Mouse (Mus musculus) MEL (cell line): ENCODE results near the gene Diras1. TPM values are rescaled to one million over a fixed set of nuclear protein-coding genes. Genes with fewer than 3 reads are reported as not detected.

Experiments used
- DNase-seq: peaks from one replicate; pipeline ENCODE4 v3.0.0; 2011; ENCODE audit warnings: low read depth, low spot score
- H3K27ac ChIP-seq: 2 replicates; pipeline ENCODE4 v1.5.1; 2012; ENCODE audit warnings: low read depth, mild to moderate bottlenecking, control low read depth, low read length, moderate library complexity; ENCODE audit not compliant: control insufficient read depth
- H3K27me3 ChIP-seq, 2 experiments: fragments of 150-350 bp in 1 of 2; sonication (generic) in 1 of 2; 2 replicates each; pipeline ENCODE4 v1.6.1; 2012; ENCODE audit warnings: low read length in 2 of 2, mild to moderate bottlenecking in 2 of 2, improper control_type of control experiment in 1 of 2, moderate library complexity in 1 of 2; ENCODE audit not compliant: insufficient read depth in 2 of 2, control insufficient read depth in 1 of 2
- H3K36me3 ChIP-seq, 2 experiments: 2 replicates each; pipeline ENCODE4 v1.6.1; 2012 to 2014; ENCODE audit warnings: low read length in 2 of 2, improper control_type of control experiment in 1 of 2, inconsistent platforms in 1 of 2, mild to moderate bottlenecking in 1 of 2; ENCODE audit not compliant: insufficient read depth in 2 of 2, control insufficient read depth in 1 of 2
- H3K4me1 ChIP-seq, 2 experiments: fragments of 150-350 bp in 1 of 2; sonication (generic) in 1 of 2; 2 replicates each; pipeline ENCODE4 v1.6.1; 2012; ENCODE audit warnings: low read length in 2 of 2, improper control_type of control experiment in 1 of 2, mild to moderate bottlenecking in 1 of 2; ENCODE audit not compliant: insufficient read depth in 2 of 2, control insufficient read depth in 1 of 2
- H3K4me3 ChIP-seq, 2 experiments: fragments of 150-350 bp in 1 of 2; sonication (generic) in 1 of 2; 2 replicates each; pipeline ENCODE4 v1.5.1; 2012; ENCODE audit warnings: low read depth in 2 of 2, low read length in 2 of 2, mild to moderate bottlenecking in 2 of 2, moderate library complexity in 2 of 2, control low read depth in 1 of 2, improper control_type of control experiment in 1 of 2; ENCODE audit not compliant: control insufficient read depth in 1 of 2, insufficient read depth in 1 of 2
- H3K79me2 ChIP-seq: 2 replicates; pipeline ENCODE4 v1.6.1; 2012; ENCODE audit warnings: mild to moderate bottlenecking, low read length, moderate library complexity; ENCODE audit not compliant: control insufficient read depth, poor library complexity, insufficient read depth
- H3K9ac ChIP-seq: 2 replicates; pipeline ENCODE4 v1.6.1; 2012; ENCODE audit warnings: low read depth, mild to moderate bottlenecking, control low read depth, low read length, moderate library complexity; ENCODE audit not compliant: control insufficient read depth, poor library complexity, severe bottlenecking
- H3K9me3 ChIP-seq: fragments of 150-350 bp; sonication (generic); replicated peaks from 2 replicates; pipeline ENCODE4 v1.6.1; 2012; ENCODE audit warnings: mild to moderate bottlenecking, low read length, improper control_type of control experiment, moderate library complexity; ENCODE audit not compliant: insufficient read depth
- CHD1 ChIP-seq: IDR thresholded peaks from 2 replicates; pipeline ENCODE4 v1.6.1; 2012; ENCODE audit warnings: low read depth, mild to moderate bottlenecking, inconsistent platforms, low read length, improper control_type of control experiment
- CTCF ChIP-seq, 3 experiments: IDR thresholded peaks in 2 of 3; conservative IDR thresholded peaks in 1 of 3; 2 replicates each; pipeline ENCODE4 v1.5.1; 2011 to 2012; ENCODE audit warnings: low read length in 3 of 3, low read depth in 2 of 3, mild to moderate bottlenecking in 2 of 3, improper control_type of control experiment in 1 of 3, inconsistent platforms in 1 of 3, mixed read lengths in 1 of 3, moderate library complexity in 1 of 3; ENCODE audit not compliant: control insufficient read depth in 1 of 3, insufficient read depth in 1 of 3, poor library complexity in 1 of 3, severe bottlenecking in 1 of 3
- E2F4 ChIP-seq: IDR thresholded peaks from 2 replicates; pipeline ENCODE4 v1.6.1; 2011; ENCODE audit warnings: low read depth, low read length, improper control_type of control experiment, borderline replicate concordance
- ELF1 ChIP-seq: IDR thresholded peaks from 2 replicates; pipeline ENCODE4 v1.6.1; 2014; ENCODE audit warnings: low read depth, mild to moderate bottlenecking, inconsistent platforms, low read length, improper control_type of control experiment, moderate library complexity
- EP300 ChIP-seq, 2 experiments: IDR thresholded peaks; 2 replicates each; pipeline ENCODE4 v1.6.1; 2011; ENCODE audit warnings: improper control_type of control experiment in 2 of 2, low read length in 2 of 2, low read depth in 1 of 2, mild to moderate bottlenecking in 1 of 2
- ETS1 ChIP-seq: IDR thresholded peaks from 2 replicates; pipeline ENCODE4 v1.6.1; 2012; ENCODE audit warnings: low read depth, mild to moderate bottlenecking, inconsistent platforms, low read length, improper control_type of control experiment, moderate library complexity
- HCFC1 ChIP-seq: IDR thresholded peaks from 2 replicates; pipeline ENCODE4 v1.6.1; 2012; ENCODE audit warnings: low read depth, mild to moderate bottlenecking, inconsistent platforms, low read length, improper control_type of control experiment, moderate library complexity
- KAT2A ChIP-seq: conservative IDR thresholded peaks from 2 replicates; pipeline ENCODE4 v1.6.1; 2012; ENCODE audit warnings: low read depth, low read length, improper control_type of control experiment, inconsistent platforms
- MAFK ChIP-seq: IDR thresholded peaks from 2 replicates; pipeline ENCODE4 v1.6.1; 2011; ENCODE audit warnings: low read depth, mild to moderate bottlenecking, low read length, improper control_type of control experiment, borderline replicate concordance
- MAX ChIP-seq: IDR thresholded peaks from 2 replicates; pipeline ENCODE4 v1.6.1; 2011; ENCODE audit warnings: low read length, improper control_type of control experiment
- MAZ ChIP-seq: IDR thresholded peaks from 2 replicates; pipeline ENCODE4 v1.6.1; 2012; ENCODE audit warnings: low read depth, mild to moderate bottlenecking, inconsistent platforms, low read length, improper control_type of control experiment
- MEF2A ChIP-seq: IDR thresholded peaks from 2 replicates; pipeline ENCODE4 v1.6.1; 2014; ENCODE audit warnings: low read depth, mild to moderate bottlenecking, inconsistent platforms, low read length, improper control_type of control experiment; ENCODE audit not compliant: poor library complexity, insufficient replicate concordance, severe bottlenecking; ENCODE audit errors: extremely low read depth
- MXI1 ChIP-seq: IDR thresholded peaks from 2 replicates; pipeline ENCODE4 v1.6.1; 2011; ENCODE audit warnings: mild to moderate bottlenecking, low read depth, low read length, improper control_type of control experiment
- MYC ChIP-seq: IDR thresholded peaks from 2 replicates; pipeline ENCODE4 v1.6.1; 2011; ENCODE audit warnings: low read depth, mild to moderate bottlenecking, low read length, improper control_type of control experiment, moderate library complexity
- NRF1 ChIP-seq: IDR thresholded peaks from 2 replicates; pipeline ENCODE4 v1.6.1; 2014; ENCODE audit warnings: low read depth, mild to moderate bottlenecking, inconsistent platforms, low read length, improper control_type of control experiment, moderate library complexity; ENCODE audit not compliant: poor library complexity, insufficient read depth, severe bottlenecking
- POLR2A ChIP-seq, 2 experiments: IDR thresholded peaks; 2 replicates each; pipeline ENCODE4 v1.6.1; 2011 to 2012; ENCODE audit warnings: low read length in 2 of 2, mild to moderate bottlenecking in 2 of 2, control low read depth in 1 of 2, improper control_type of control experiment in 1 of 2, low read depth in 1 of 2, moderate library complexity in 1 of 2; ENCODE audit not compliant: control insufficient read depth in 1 of 2, insufficient read depth in 1 of 2, poor library complexity in 1 of 2
- POLR2AphosphoS2 ChIP-seq: IDR thresholded peaks from 2 replicates; pipeline ENCODE4 v1.6.1; 2011; ENCODE audit warnings: low read length, improper control_type of control experiment
- RAD21 ChIP-seq: IDR thresholded peaks from 2 replicates; pipeline ENCODE4 v1.6.1; 2011; ENCODE audit warnings: mild to moderate bottlenecking, low read depth, low read length, improper control_type of control experiment
- RCOR1 ChIP-seq: IDR thresholded peaks from 2 replicates; pipeline ENCODE4 v1.6.1; 2012; ENCODE audit warnings: low read depth, mild to moderate bottlenecking, inconsistent platforms, low read length, improper control_type of control experiment
- SIN3A ChIP-seq: IDR thresholded peaks from 2 replicates; pipeline ENCODE4 v1.6.1; 2012; ENCODE audit warnings: low read length, improper control_type of control experiment, inconsistent platforms
- SMC3 ChIP-seq: IDR thresholded peaks from 2 replicates; pipeline ENCODE4 v1.6.1; 2011; ENCODE audit warnings: low read depth, low read length, improper control_type of control experiment
- TBP ChIP-seq: IDR thresholded peaks from 2 replicates; pipeline ENCODE4 v1.8.0; 2011; ENCODE audit warnings: low read depth, low read length, improper control_type of control experiment
- TCF12 ChIP-seq: IDR thresholded peaks from 2 replicates; pipeline ENCODE4 v1.6.1; 2014; ENCODE audit warnings: low read depth, mild to moderate bottlenecking, inconsistent platforms, low read length, improper control_type of control experiment, moderate library complexity
- USF1 ChIP-seq: IDR thresholded peaks from 2 replicates; pipeline ENCODE4 v1.6.1; 2014; ENCODE audit warnings: low read depth, mild to moderate bottlenecking, inconsistent platforms, low read length, improper control_type of control experiment, moderate library complexity
- ZC3H11A ChIP-seq: IDR thresholded peaks from 2 replicates; pipeline ENCODE4 v1.6.1; 2012; ENCODE audit warnings: low read depth, mild to moderate bottlenecking, inconsistent platforms, low read length, improper control_type of control experiment
- ZNF384 ChIP-seq: IDR thresholded peaks from 2 replicates; pipeline ENCODE4 v1.6.1; 2012; ENCODE audit warnings: low read depth, mild to moderate bottlenecking, inconsistent platforms, low read length, improper control_type of control experiment
- polyA plus RNA-seq, 2 experiments: library from polyadenylated mRNA; stranded (reverse) in 1 of 2; unstranded in 1 of 2; fragments of >175 nt in 1 of 2; fragments of >200 nt in 1 of 2; gene quantifications; 2 replicates each; pipeline versions ENCODE4 v1.2.1 to v1.2.4; 2012; ENCODE audit warnings: low replicate concordance in 2 of 2, low read depth in 1 of 2; ENCODE audit not compliant: insufficient read length in 2 of 2, insufficient read depth in 1 of 2, missing spikeins in 1 of 2
- total RNA-seq: library from RNA; depleted of rRNA; stranded (reverse); fragments of 300-350 nt; gene quantifications from 2 replicates; pipeline ENCODE4 v1.2.3, GENCODE M21; 2012

Gene Diras1
- total and polyA plus RNA-seq, 3 experiments, result 0.04 TPM; not detected in 2

- TF ChIP-seq MAFK (no peak), CTCF (IDR thresholded peaks at IDR 0.05 in 2 of 3, conservative IDR thresholded peaks at IDR 0.05 in 1 of 3; ENCODE audit: control insufficient read depth in 1 of 3, insufficient read depth in 1 of 3, low read depth in 2 of 3, low read length in 3 of 3, poor library complexity in 1 of 3, severe bottlenecking in 1 of 3) (peak; percentile 82 to 94 (median 93)), ZC3H11A (peak; percentile 22; the same call in 1 of the 2 replicates), POLR2A (IDR thresholded peaks at IDR 0.05; ENCODE audit: control insufficient read depth in 1 of 2, insufficient read depth in 1 of 2, low read depth in 1 of 2, low read length in 2 of 2, poor library complexity in 1 of 2) (peak in 1 of 2 experiments; percentile 56; a peak in 1 of 4 replicates), MYC (peak; percentile 99)
Observed at GRCm38 (mm10) chr10:80999362-81000196, 25.9 kb downstream of the Diras1 start (continued).

- TF ChIP-seq POLR2AphosphoS2 (no peak), RAD21 (peak; percentile 78), ZC3H11A (peak; percentile 63), SMC3 (peak; percentile 78), E2F4 (no peak), MAZ (peak; percentile 66; the same call in 1 of the 2 replicates), POLR2A (IDR thresholded peaks at IDR 0.05; ENCODE audit: control insufficient read depth in 1 of 2, insufficient read depth in 1 of 2, low read depth in 1 of 2, low read length in 2 of 2, poor library complexity in 1 of 2) (0 out of 4 replicates have a peak, but pooled peaks of 1 of the 2 experiments have one; percentile 18), TBP (0 out of 2 replicates have a peak, but pooled peaks have one; percentile 17), ETS1 (peak; percentile 64; the same call in 1 of the 2 replicates), SIN3A (peak; percentile 83), ELF1 (peak; percentile 43; the same call in 1 of the 2 replicates), USF1 (peak; percentile 22; the same call in 1 of the 2 replicates), ZNF384 (peak; percentile 97), KAT2A (0 out of 2 replicates have a peak, but pooled peaks have one; percentile 23), MEF2A (no peak), CTCF (IDR thresholded peaks at IDR 0.05 in 2 of 3, conservative IDR thresholded peaks at IDR 0.05 in 1 of 3; ENCODE audit: control insufficient read depth in 1 of 3, insufficient read depth in 1 of 3, low read depth in 2 of 3, low read length in 3 of 3, poor library complexity in 1 of 3, severe bottlenecking in 1 of 3) (peak; percentile 62 to 91 (median 87)), MAX (peak; percentile 52; the same call in 1 of the 2 replicates), RCOR1 (no peak), NRF1 (no peak), CHD1 (no peak), HCFC1 (peak; percentile 67), MXI1 (peak; percentile 71; the same call in 1 of the 2 replicates), TCF12 (peak; percentile 29; the same call in 1 of the 2 replicates), EP300 (IDR thresholded peaks at IDR 0.05; ENCODE audit: low read depth in 1 of 2, low read length in 2 of 2) (0 out of 4 replicates have a peak, but pooled peaks of 1 of the 2 experiments have one; percentile 27)
- DNase-seq, result peak; percentile 90
- no peaks in the 10 kb centered on the region for H3K79me2 ChIP-seq
- H3K27me3 ChIP-seq, result no peaks in the 10 kb centered on the region
- H3K9me3 ChIP-seq, result no peaks in the 10 kb centered on the region
- peaks cover 5 to 14% of the 10 kb centered on the region in 2 experiments; a peak in 3 of 4 replicates for H3K4me1 ChIP-seq
- peak overlapping the region; percentile 49 for H3K9ac ChIP-seq
- H3K27ac ChIP-seq, result no peak overlapping the region
- H3K36me3 ChIP-seq, result peaks cover 0 to 5% of the 10 kb centered on the region in 2 experiments; a peak in 2 of 4 replicates
- H3K4me3 ChIP-seq, result peak overlapping the region in 1 of 2 experiments; percentile 39; a peak in 2 of 4 replicates
Observed at GRCm38 (mm10) chr10:80998778-80999177, 26.7 kb downstream of the Diras1 start.
